Mouse (Mus musculus): ENCODE measurements around the gene Ap1s3.
"Not testable (repeated sequence)": the region's sequence is repeated elsewhere in the genome, so short reads cannot be mapped to it uniquely, and the experiment has no call there.

The Ap1s3 gene

DNA sequence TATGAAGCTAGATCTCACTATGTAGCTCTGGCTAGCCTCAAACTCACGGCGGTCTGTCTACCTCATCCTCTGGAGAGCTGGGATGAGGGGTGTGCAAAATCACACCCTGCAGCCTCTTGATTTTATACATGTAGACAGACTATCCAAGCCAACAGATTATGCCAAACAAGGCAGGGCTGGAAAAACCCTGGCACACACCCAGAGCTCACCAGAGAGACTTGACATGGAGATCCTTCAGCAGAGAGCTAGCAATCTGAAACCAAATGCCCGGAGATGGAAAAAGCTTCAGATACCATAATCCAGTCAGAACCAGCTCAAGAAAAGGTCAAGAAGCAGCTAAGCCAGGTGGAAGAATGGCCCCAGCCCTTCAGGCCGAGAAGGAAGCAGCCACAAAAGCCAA is 6.9 kb downstream of the Ap1s3 start:
- DNase-seq, result no peak

DNA sequence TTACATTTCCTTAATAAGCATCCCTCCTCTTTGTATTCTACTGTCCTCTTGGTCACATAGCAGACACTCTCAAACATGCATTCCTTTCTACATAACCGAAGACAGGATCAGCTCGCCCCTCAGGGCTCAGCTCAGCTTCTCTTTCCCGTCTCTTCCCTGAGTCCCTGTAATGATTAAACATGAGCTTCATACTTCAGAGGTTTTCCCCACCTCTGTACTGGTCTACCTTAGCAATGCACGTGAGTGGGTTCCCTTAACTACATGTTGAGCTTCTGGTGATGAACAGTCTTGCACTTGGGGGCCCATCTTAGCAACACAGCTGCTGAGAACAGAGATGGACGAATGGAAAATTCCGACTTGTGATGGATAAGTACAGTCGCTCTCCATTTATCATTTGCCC is 12.2 kb downstream of the Ap1s3 start:
- DNase-seq, result no peak

DNA sequence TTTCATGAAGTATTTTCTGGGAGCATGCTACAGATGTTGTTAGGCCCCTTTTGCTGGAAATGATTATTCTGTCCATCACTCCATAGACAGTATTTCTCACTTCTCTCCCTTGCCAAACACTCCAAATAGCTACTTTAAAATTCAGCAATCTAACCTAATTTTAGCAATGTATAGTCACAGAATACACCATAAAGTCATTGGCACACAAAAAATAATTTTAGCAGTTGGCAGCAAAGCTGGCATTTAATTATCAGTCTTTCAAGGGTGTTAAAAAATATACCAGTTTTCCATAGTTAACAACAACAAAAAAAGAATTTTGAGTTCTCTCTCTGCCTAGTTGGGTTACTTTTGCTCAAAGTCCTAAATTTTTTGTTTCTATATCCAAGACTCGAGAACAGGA is 14.4 kb downstream of the Ap1s3 start:
- DNase-seq, result no peak

DNA sequence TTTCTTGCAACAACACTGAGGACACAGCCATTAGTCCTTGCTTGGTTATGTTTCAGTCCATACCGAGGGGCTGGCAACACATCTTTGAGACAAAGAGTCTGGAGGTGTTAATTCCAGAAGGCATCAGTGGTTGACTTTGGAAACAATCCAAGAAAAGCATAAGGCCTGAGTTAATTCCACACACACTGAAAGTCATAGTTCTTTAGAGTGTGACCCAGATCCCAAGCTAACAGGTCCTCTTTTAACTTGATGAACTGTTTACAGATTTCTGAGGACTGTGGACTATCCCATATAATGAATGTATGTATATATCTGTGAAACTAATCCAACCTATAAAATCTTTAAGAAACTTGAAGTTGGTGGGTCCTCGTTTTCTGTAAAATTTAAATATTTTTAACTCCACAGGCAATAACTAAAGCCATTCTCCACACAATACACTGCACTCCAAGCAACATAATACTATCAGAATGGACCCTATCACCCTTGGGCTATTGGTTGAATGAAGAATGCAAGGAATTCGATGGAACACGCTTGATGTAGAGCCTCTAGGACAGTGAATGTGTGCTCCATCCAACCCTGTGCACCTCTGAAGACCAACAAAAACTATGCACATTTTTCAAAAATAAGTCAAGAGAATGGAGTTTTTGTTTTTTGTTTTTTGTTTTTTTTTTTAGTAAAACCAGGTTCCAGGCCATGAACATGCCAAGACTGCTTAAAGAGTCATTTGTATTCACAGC is 15.8 kb downstream of the Ap1s3 start:
- DNase-seq, result no peak

DNA sequence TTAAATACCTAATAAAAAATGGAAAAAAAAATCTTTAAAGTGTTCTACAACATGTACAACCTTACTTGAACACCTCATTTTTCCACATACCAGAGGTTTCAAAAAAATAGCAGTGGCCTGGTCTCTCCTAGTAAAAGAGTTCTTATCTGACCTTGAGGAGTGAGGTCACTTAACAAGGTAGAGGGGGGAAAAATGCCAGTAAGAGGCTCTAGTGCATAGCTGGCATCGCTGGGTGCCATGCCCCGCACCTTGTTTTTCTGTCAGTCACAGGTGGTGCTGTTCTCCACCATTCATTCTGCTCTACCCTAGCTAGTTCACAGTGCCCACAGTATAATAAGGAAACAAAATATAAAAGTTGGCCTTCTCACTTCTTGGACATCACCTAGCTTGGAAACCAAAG is 16.8 kb downstream of the Ap1s3 start:
- no peak for DNase-seq

DNA sequence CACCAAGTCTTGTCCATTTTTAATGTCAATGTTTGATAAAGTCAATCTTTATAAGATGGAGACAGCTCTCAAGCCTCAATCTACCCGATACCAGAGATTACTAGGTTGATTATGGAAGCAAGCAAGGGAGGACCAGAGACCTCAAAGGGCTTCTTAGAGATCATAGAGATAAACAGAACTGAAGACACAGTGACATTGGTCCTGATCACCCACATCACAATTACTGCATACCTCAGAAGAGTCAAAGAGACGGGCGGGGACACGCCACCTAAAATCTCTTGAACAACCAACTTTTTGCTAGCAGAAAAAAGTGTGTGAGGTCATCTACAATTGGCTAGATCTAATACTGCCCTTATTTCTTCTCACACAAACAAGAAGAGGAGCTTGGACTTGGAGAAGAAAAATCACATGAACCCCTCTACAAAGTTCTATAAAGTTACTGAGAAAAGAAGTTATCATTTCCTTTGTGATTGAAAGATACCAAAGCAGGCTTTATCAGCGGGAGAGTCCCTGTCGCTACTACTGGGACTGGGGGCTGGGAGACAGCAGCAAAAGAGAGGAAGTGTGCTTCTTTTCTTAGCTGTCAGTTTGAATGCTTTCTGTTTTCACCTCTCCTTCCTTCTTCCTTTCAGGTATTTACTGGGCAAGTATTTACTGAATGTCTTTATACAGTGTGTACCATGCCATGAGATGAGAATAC is 28.2 kb downstream of the Ap1s3 start:
- no peak for DNase-seq

DNA sequence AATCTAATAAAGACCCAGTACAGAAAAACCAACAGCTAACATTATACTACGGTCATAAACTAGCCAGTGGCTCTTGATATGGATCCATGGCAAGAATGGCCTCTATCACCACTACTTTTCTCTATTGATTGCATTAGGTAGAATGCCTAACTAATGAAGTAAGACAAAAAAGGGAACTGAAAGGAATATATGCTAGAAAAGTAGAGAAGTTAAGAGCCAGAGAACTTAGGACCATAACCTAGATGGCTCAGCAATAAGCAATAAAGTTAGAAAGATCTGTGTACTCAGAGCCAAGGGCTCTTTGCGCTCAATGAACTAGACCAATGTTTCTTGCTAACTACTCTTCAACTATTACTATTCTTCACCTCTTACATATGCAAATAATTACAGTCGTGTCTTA is 29.1 kb downstream of the Ap1s3 start:
- no peak for DNase-seq

DNA sequence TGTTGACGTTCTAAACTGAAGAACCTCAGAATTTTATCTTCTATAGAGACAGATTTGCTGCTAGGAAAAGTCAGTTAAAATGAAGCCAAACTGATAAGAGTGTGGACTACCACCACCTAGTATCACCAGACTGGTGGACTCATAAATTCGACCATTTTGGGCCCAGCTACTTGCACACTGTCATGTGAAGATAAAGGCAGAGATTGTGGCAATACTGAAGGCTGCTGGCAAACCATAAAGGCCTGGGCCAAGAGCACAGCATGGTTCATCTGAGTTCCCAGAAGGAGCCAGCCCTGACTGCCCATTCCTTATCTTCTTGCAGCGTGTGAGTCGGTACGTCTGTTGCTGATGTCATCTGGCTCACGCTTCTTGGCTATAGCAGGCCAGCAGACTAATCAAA is 30.4 kb downstream of the Ap1s3 start:
- DNase-seq, result no peak

DNA sequence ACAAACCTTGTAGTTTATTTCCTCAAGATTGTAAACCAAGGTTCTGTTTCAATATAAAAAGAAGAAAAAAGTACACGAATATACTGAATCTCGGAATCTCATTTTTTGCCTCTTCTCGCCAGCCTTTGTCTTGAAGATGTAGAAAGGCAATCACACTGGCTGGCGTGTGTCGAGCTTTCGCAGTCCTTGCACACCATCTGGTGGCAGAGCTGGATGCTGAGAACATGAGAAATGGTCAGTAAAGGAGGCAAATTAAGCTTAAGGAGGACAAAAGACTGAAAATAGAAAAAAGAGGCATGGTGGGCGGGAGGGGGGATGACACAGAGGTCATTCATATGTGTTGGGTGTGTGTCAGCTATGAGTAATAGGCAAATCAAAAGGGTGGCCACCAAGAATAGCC is 31.6 kb downstream of the Ap1s3 start:
- DNase-seq, result peak; percentile 75

DNA sequence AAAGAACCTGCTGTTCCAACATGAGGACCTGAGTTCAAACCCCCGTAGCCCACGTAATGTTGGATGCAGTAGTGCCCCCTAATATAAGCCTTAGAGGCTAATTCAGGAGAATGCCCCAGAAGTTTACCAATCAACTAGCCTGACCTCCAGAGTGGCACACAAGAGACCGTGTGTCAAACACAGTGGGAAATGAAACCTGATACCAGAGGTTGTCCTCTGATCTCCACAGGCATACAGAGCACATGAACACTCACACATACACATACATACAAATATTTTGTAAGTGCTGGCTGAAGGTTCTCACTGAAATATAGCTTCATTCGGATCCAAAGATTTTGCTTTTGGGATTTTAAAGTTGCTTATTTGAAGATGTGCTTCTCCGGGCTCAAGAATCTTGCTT is 32.1 kb downstream of the Ap1s3 start:
- peak; percentile 17 for DNase-seq

DNA sequence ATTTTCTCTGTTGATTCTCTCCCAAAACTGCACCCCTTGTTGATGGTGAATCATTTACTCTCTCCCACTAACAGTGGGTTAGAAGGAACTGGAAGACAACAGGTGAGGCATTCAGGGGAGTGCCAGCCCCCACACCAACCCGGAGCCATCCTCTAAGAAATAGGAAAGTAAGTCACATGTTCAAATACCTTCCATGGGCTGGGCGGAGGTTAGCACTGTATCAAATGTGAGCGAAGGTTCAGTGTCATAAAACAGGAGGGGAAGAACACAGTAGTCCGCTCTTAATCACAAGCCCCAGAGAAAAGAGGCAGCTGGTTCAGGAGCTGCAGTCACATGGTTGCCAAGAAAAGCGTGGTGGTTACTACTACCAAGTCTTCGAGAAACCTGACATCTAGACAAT is 32.7 kb downstream of the Ap1s3 start:
- DNase-seq, result no peak

DNA sequence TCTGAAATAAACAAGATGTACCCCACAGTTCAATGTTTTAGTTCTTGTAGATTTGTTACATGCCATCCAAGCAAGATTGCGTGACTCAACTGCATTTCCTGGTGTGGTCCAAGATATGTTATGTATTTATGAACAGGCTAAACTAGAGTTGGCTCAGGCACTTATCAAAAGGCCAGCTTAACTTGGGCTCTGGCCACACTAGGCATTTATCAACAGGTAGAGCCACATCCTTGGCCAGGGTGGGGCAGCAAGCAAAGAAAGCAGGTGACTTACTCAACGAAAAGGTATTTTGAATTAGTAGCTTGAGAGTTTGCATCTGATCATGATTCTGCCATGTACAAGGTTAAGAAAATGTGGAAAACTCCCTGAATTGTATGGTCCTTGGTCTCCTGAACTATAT is 34.0 kb downstream of the Ap1s3 start:
- DNase-seq, result no peak

DNA sequence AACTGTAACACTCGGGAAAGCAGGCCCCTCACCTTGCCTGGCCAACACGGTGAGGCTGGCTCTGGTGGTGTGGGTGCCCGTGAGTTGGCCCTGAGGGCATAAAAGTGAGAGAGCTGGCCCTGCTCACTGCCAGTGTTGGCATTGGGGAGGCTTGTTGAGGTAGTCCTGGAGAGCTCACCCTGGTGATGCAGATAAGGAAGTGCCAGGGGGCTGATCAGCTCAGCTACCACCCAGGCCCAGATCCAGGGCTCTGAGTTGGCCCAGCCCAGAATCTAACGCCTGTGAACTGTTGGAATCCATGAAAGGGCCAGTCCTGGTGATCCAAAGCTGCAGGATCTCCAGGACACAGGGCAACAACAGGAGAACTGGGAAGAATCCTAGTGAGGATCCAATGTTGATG is 40.3 kb downstream of the Ap1s3 start:
- DNase-seq, result no peak

DNA sequence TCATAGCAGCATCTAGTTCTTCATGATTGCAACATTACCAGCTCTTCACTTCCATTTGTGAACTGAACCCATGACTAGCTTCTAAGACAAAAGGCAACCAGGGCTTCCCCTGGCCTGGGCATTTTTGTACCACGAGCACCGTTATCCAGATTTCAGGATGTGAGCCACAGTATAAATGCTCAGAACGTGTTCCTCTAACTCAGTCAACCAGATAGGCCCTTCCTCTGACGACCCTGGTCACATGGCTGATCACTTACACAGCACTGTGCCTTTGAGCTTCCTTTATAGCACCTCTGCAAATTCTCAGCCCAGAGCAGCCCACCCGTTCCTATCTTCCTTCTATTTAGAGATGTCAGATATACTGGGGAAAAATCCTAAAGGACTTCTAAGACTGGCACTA is 42.0 kb downstream of the Ap1s3 start:
- DNase-seq, result no peak

DNA sequence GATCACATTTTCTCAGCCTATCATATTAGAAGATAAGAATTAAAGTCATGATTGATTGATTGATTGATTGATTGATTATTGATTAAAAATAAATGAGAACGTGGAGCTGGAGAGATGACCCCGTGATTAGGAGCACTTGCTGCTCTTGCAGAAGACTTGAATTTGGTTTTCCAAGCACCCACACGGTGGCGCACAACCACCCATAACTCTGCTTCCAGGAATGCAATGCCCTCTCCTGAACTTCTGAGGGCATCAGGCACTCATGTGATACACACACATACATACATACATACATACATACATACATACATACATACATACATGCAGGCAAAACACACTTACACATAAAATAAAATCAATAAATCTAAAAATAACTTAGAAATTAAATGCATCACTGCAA is 45.6 kb downstream of the Ap1s3 start:
- peak; percentile 7 for DNase-seq

DNA sequence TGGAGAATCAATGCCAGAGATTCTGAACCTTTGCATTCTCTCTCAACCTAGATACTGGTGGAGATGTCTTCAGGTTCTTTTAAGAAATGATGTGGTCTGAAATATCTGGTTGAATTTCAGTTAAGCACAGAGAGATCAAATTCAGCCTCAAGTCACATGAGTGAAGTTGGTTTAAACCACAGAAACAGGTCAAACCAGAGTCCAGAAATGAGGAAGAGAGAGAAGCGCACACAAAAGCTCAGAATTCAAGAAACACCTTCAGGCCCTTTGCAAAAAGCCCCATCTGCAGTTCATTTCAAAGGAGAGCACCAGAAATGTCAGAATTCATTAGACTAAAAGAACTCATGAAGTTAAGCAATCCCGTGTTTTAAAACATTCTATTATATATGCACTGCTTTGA is 52.3 kb downstream of the Ap1s3 start:
- no peak for DNase-seq

DNA sequence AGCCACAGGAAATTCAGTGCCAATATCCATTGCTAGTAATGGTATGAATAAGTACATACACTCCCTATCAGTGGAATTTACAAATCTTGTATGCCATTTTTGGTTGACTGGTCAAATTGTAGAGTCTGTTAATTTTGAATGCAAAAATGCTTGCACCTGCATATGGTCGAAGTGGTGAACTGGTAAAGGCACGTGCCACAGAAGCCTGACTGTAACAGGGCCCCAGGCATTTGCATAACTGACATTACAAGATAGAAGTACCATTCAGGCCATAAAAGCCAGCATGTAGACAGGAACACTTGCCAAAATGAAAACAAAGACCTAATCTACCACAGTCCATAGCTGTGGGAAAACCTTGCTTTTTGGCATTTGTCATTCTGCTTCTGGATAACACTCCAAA is 55.3 kb downstream of the Ap1s3 start:
- no peak for DNase-seq

DNA sequence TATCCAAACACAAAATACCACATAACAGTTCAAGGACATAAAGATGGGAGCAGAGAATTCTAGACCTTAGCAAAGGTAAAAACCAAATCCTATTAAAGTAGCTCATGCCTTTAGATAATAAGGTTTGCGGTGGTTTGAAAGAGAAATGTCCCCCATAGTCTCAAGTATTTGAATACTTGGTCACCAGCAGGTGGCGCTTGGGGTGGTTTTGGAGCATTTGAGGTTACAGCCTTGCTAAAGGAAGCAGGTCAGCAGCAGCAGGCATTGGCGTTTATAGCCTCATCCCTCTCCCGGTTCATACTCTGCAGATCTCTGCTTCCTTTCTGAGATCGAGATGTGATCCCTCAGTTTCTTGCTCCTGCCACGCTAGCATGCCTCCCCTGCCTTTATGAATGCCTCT is 57.3 kb downstream of the Ap1s3 start:
- no peak for DNase-seq

DNA sequence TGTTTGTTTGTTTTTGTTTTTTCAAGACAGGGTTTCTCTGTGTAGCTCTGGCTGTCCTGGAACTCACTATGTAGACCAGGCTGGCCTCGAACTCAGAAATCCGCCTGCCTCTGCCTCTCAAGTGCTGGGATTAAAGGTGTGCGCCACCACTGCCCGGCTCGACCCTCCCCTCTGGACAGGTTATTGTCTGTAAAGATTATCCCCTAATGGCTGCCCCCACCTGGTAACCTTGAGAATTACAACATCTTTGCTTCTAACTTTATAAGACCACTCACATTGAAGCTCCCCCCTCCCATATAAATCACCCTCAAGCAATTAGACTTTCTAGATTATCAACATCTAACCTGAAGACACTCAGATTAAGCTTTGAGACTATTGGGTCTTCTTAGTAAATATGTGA is 60.5 kb downstream of the Ap1s3 start:
- DNase-seq, result not testable (repeated sequence)

DNA sequence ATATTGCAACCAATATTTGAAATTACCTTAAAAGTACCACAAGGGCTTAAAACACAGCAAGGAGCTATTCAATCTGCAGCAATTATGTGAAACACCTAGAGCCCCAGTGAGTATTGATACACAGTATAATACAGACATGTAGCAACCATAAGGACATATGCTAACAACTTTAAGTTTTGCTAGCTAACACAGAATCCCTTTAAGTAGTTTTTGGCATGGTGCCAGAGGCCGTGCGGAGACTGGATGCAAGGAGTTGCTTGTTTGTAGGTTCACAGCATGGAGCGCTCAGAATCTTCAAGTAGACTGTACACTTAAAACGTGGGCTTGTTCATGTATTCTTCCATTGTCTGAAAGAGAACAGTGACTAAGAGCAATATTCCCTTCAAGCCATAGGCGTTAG is 62.9 kb downstream of the Ap1s3 start:
- DNase-seq, result peak; percentile 14

DNA sequence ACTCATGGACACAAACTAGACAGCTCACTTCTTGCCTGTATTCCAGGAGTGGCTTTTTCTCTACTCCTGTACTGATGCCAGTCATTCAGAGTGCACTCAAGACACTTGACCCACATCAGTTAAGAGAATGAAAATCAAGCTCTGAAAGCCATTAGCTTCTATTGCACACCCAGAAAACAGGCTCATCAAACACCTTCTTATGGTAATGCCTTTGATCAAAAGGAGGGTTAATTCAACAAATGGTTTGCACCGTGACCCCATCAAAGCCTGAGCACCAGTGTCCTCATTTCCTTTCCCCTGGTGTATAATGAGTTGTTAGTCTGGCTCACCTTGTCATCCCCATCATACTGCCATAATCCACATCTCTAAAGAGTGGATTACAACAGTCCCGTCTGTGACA is 69.3 kb downstream of the Ap1s3 start:
- no peak for DNase-seq

DNA sequence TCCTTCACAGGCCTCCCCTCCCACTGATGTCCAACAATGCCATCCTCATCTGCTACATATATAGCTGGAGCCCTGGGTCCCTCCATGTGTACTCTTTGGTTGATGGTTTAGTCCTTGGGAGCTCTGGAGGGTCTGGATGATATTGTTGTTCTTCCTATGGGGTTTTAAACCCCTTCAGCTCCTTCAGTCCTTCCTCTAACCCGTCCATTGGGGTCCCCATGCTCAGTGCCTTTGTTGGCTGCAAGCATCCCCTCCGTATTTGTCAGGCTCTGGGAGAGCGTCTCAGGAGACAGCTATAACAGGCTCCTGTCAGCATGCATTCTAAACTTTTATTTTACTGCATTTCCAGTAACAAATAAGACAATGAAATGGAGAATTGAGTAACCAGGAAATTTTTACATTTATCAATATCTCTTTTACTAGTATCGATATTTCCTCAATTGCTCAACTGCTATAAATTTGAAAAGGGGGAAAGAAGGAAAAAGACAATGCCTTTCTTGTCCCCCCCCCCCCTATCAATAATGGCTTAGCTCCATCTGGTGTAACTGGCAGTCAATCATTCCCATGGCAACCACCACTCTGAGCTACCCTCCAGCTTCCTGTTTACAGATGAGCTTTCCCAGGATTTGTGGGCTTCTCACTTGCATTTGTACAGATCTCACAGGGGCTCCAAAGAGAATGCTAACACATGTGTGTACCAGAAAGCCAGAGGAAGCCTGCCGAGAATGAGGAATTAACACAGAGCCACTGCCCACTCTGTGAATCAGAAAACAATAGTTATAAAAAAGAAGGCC is 73.2 kb downstream of the Ap1s3 start:
- DNase-seq, result peak; percentile 49

DNA sequence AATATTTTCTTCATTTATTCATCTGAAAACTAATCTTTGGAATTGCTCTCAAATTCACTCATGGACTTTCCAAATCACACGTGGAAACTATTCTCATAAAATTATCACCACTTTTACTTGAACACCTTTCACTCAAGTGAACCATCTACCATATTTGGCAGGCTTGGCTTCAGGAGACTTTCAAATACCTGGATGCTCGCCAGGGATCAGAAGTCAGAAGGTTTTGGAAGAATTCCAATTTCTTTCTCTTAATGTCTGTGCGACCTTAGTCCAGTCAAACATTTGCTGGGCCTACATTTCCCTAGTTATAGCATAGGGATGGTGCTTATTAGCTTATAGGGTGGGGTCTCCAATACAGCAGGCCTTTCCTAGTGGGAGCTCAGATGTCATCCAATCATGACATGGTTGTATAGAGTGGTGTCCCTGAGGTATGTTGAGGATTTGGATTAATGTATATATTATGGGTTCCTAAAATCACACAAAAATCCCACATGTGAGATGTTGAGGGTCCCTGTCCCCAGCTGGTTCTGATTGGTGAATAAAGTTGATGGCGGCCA is 79.0 kb downstream of the Ap1s3 start:
- DNase-seq, result no peak

DNA sequence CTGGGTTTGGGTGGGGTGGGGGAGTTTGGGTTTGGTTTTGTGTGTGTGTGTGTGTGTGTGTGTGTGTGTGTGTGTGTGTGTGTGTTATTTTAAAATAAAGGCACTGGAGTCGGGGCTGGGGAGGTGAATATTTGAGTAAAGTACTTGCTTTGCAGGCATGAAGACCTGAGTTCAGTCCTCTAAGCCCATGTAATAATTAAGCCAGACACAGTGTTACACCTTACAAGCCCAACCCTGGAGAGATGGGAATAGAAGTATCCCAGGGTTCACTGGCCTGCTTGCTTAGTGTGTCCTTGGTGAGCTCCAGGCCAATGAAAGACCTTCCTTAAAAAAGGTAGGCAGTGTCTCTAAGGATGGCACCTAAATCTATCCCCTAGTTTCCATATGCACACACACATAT is 80.7 kb downstream of the Ap1s3 start:
- DNase-seq, result no peak
